Mouse (Mus musculus) kidney, adult 2 months (tissue): ENCODE measurements at regions not wholly inside any gene's neighbourhood (a gene's known extent, or its start where the extent isn't known, plus 50 kb on each side); places are given as distances from the start of the nearest gene placed in this dataset.
A peak's percentile ranks its signal among the peaks of the same experiment; 100 is the strongest.

Experiments
- DNase-seq: peaks from one replicate; pipeline ENCODE4 v3.0.0; 2021
- H3K27ac ChIP-seq: fragments of 200-500 bp; 2 replicates; pipeline ENCODE4 v1.5.1; 2012; ENCODE audit warnings: low read depth, low read length, control low read depth, inconsistent platforms; ENCODE audit not compliant: insufficient read depth
- H3K27me3 ChIP-seq: fragments of 200-500 bp; replicated peaks from 2 replicates; pipeline ENCODE4 v1.6.1; 2012; ENCODE audit warnings: mild to moderate bottlenecking, moderate library complexity, low read length, inconsistent platforms; ENCODE audit not compliant: control insufficient read depth, insufficient read depth
- H3K36me3 ChIP-seq: fragments of 200-500 bp; 2 replicates; pipeline ENCODE4 v1.6.1; 2012; ENCODE audit warnings: mild to moderate bottlenecking, moderate library complexity, low read length, inconsistent platforms; ENCODE audit not compliant: control insufficient read depth, insufficient read depth
- H3K4me1 ChIP-seq: fragments of 200-500 bp; 2 replicates; pipeline ENCODE4 v1.6.1; 2011; ENCODE audit warnings: low read length; ENCODE audit not compliant: control insufficient read depth, insufficient read depth
- H3K4me3 ChIP-seq: fragments of 200-500 bp; 2 replicates; pipeline ENCODE4 v1.5.1; 2011; ENCODE audit warnings: mild to moderate bottlenecking, low read depth, low read length, control low read depth; ENCODE audit not compliant: insufficient read depth
- CTCF ChIP-seq: fragments of 200-500 bp; conservative IDR thresholded peaks from 2 replicates; pipeline ENCODE4 v1.5.1; 2011; ENCODE audit warnings: low read depth, mild to moderate bottlenecking, control low read depth, low read length, moderate library complexity, mixed read lengths; ENCODE audit not compliant: insufficient read depth, insufficient read length
- POLR2A ChIP-seq: fragments of 200-500 bp; IDR thresholded peaks from one replicate; pipeline ENCODE4 v1.6.1; 2011; ENCODE audit warnings: low read depth, low read length, control low read depth
- WGBS: fragments of 180-500 bp; shearing (Covaris S2); methylation state at CpG from one replicate; pipeline ENCODE4 v1.1.7; 2018; 5-methylcytosine and 5-hydroxymethylcytosine counted together

DNA sequence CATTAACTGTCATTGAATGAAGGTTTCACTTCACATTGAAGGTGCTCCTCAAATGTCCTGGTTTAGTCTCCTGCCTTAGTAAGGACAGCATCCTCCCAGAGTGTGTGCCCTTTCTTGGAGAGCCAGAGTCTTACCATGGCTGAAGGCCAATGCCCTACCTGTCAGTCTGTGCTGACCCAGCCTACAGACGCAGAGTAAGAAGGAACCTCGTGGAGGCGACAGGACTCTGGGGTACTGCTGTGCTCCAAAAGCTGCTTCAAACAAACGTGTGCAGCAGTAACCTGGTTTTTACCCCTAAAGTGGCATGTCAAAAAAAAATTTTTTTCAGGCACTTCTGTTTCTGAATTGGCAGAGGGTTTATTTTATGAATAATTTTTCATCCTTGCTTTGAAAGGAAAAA lies 97.8 kb upstream of the Dazl start:
- 79% methylated on average over 4 of the region's 4 CpGs for WGBS
- no peak for DNase-seq
- H3K4me3 ChIP-seq = no peak overlapping the region
- no peak overlapping the region for H3K27ac ChIP-seq
- H3K4me1 ChIP-seq = no peaks in the 10 kb centered on the region
- no peaks in the 10 kb centered on the region for H3K36me3 ChIP-seq
- no peaks in the 10 kb centered on the region for H3K27me3 ChIP-seq
- TF ChIP-seq CTCF (no peak), POLR2A (no peak)

DNA sequence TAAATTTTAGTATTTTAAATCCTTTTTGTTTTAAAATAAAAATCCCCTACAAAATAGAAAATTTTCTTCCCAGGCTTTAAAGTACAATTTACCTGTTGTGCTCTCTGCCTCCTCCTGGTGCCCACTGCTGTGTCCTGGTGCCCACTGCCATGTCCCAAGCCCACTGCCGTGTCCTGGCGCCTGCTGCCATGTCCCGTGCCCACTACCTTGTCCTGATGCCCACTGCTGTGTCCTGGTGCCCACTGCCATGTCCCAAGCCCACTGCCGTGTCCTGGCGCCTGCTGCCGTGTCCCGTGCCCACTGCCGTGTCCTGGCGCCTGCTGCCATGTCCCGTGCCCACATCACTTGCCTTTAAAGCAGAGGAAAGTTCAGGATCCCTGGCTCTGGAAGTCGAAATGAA lies 98.6 kb upstream of the Dazl start:
- Histone ChIP-seq H3K36me3 (no peaks in the 10 kb centered on the region), H3K27ac (no peak overlapping the region), H3K4me1 (no peaks in the 10 kb centered on the region), H3K4me3 (no peak overlapping the region), H3K27me3 (no peaks in the 10 kb centered on the region)
- 93% methylated on average over 11 of the region's 11 CpGs for WGBS
- TF ChIP-seq CTCF (no peak), POLR2A (no peak)
- no peak for DNase-seq

DNA sequence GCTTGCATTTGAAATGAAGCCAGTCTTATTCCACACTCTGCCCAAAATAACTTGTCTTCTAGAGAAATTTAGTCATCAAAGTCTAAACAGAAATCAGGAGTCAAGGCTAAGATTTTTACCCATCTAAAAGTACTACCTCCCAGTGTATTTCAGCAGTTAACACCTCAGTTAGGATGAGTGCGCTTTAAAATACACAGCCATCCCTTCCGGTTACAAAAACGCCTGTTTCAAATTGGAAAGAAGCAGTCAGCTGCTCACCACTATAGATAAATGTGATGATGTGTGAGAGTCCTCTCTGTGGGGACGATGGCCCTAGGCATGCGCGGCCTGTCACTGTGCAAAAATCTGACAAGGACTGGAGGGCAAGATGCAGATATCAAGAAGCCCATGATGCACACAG lies 99.0 kb upstream of the Dazl start:
- Histone ChIP-seq H3K4me3 (no peak overlapping the region), H3K27me3 (no peaks in the 10 kb centered on the region), H3K4me1 (no peaks in the 10 kb centered on the region), H3K36me3 (no peaks in the 10 kb centered on the region), H3K27ac (no peak overlapping the region)
- DNase-seq = no peak
- 96% methylated on average over 6 of the region's 6 CpGs for WGBS
- no peak for TF ChIP-seq CTCF
- TF ChIP-seq POLR2A = no peak

DNA sequence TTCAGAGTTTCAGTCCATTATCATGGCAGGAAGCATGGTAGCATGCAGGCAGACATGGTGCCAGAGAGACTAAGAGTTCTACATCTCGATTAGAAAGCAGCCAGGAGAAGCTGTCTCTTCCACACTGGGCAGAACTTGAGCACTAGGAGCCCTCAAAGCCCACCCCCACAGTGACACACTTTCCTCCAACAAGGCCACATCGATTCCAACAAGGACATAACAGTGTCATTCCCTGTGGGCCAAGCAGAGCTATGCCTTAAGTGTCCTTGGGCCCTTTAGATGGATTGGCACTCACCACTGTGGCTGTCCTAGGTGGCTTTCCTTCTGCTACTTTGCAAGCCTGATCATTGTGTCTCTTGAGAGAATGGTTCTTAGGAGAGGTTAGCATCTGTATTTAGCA lies 99.5 kb upstream of the Dazl start:
- DNase-seq = no peak
- TF ChIP-seq CTCF = no peak
- TF ChIP-seq POLR2A = no peak
- WGBS = 91% methylated on average over 2 of the region's 2 CpGs
- H3K4me3 ChIP-seq = no peak overlapping the region
- no peaks in the 10 kb centered on the region for H3K27me3 ChIP-seq
- no peak overlapping the region for H3K27ac ChIP-seq
- no peaks in the 10 kb centered on the region for H3K4me1 ChIP-seq
- H3K36me3 ChIP-seq = no peaks in the 10 kb centered on the region

DNA sequence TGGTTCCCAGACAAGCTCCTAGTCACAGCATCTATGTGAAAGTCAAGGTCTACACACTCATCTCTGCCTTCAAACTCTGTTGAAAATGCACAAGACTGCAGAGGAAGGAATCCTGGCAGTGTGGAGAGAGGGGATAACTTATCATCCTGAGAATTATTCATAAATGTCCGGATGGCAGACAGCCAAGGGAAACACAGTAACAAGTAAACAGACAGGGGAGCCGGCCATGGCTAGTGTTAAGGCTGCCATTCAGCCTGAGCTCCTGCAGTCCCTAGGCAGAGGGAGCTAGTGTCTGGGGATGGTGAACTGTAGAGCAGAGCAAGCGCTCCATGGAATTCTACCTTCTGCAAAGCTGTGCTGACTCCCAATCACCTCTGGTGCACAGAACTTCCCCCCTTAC lies 100.3 kb upstream of the Dazl start:
- no peaks in the 10 kb centered on the region for H3K4me1 ChIP-seq
- no peak overlapping the region for H3K4me3 ChIP-seq
- no peak overlapping the region for H3K27ac ChIP-seq
- no peaks in the 10 kb centered on the region for H3K36me3 ChIP-seq
- no peaks in the 10 kb centered on the region for H3K27me3 ChIP-seq
- WGBS = 37% methylated on average over 3 of the region's 3 CpGs
- DNase-seq = peak; percentile 46
- TF ChIP-seq POLR2A = no peak

DNA sequence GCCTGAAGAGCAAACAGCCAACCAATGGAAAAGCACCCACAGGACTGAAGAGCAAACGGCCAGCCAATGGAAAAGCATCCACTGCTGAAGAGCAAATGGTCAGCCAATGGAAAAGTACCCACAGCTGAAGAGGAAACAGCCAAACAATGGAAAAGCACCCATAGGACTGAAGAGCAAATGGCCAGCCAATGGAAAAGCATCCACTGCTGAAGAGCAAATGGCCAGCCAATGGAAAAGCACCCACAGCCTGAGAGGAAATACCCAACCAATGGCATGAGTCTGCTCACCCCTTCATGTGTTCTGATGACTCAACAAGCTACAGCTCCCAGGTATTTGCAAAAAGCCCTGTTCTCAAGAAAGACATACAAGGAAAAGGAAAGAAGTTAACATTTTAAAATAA lies 101.4 kb upstream of the Dazl start:
- WGBS = 76% methylated on average over 1 of the region's 1 CpGs
- no peaks in the 10 kb centered on the region for H3K27me3 ChIP-seq
- no peak for TF ChIP-seq POLR2A
- TF ChIP-seq CTCF = no peak
- no peak overlapping the region for H3K4me3 ChIP-seq
- H3K27ac ChIP-seq = no peak overlapping the region
- H3K4me1 ChIP-seq = no peaks in the 10 kb centered on the region
- no peak for DNase-seq
- no peaks in the 10 kb centered on the region for H3K36me3 ChIP-seq

DNA sequence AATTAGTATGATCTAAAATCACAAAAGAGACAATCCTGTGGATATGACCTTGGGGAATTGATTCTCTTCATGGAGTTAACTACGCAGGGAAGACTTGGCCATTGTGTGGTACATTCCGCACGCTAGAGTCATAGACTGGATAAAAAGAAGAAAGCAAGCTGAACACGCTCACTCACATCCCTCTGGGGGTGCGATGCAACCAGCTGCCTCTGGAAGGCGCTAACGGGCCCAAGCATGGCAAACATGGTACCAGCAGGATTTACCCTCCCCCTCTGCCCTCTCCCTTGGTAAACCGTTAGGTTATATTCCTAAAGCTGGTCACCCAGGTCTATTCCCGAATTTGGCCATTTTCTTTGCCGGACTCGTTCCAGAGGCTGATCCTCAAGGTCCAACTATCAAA lies 102.2 kb upstream of the Dazl start:
- Histone ChIP-seq H3K4me3 (no peak overlapping the region), H3K4me1 (no peaks in the 10 kb centered on the region), H3K27ac (no peak overlapping the region), H3K36me3 (no peaks in the 10 kb centered on the region), H3K27me3 (no peaks in the 10 kb centered on the region)
- no peak for DNase-seq
- TF ChIP-seq POLR2A (no peak), CTCF (no peak)
- 96% methylated on average over 11 of the region's 11 CpGs for WGBS

DNA sequence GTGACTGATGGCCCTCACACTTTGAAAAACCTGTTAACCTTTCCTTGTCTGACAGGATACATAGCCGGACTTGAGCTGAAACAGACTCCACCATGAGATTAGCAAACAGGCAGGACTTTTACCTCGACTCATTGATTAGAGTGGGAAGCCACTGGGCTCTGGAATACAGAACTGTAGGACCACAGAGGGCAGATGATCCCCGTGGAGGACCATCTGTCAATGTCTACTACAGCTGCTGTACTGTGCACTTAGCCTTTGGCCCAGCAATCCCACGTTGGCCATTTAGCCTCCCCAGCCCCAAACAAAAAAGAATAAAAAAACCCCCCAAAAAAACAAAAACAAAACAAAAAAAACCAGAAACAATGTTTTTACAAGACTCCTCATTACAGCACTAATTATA lies 103.9 kb upstream of the Dazl start:
- H3K4me1 ChIP-seq = no peaks in the 10 kb centered on the region
- TF ChIP-seq POLR2A (no peak), CTCF (no peak)
- 56% methylated on average over 4 of the region's 4 CpGs for WGBS
- DNase-seq = no peak
- H3K36me3 ChIP-seq = no peaks in the 10 kb centered on the region
- H3K27ac ChIP-seq = no peak overlapping the region
- no peak overlapping the region for H3K4me3 ChIP-seq
- H3K27me3 ChIP-seq = no peaks in the 10 kb centered on the region
